Mouse (Mus musculus) testis, adult 2 months (tissue): ENCODE measurements around the gene Nyap1. TPM values are rescaled to one million over a fixed set of nuclear protein-coding genes. Genes with fewer than 3 reads are reported as not detected.

Experiments used
- H3K27ac ChIP-seq: fragments of 200-500 bp; 2 replicates; pipeline ENCODE4 v1.5.1; 2012; ENCODE audit warnings: low read depth, low read length; ENCODE audit not compliant: control insufficient read depth, insufficient read depth
- H3K27me3 ChIP-seq: fragments of 200-500 bp; 2 replicates; pipeline ENCODE4 v1.6.1; 2012; ENCODE audit warnings: mild to moderate bottlenecking, low read length, moderate library complexity; ENCODE audit not compliant: control insufficient read depth, insufficient read depth
- H3K36me3 ChIP-seq: fragments of 200-500 bp; 2 replicates; pipeline ENCODE4 v1.6.1; 2012; ENCODE audit warnings: mild to moderate bottlenecking, low read length; ENCODE audit not compliant: control insufficient read depth, insufficient read depth
- H3K4me1 ChIP-seq: fragments of 200-500 bp; 2 replicates; pipeline ENCODE4 v1.6.1; 2012; ENCODE audit warnings: low read length; ENCODE audit not compliant: control insufficient read depth, insufficient read depth
- H3K4me3 ChIP-seq: fragments of 200-500 bp; 2 replicates; pipeline ENCODE4 v1.5.1; 2012; ENCODE audit warnings: low read depth, mild to moderate bottlenecking, low read length, moderate library complexity, mixed read lengths; ENCODE audit not compliant: control insufficient read depth
- CTCF ChIP-seq: fragments of 200-500 bp; IDR thresholded peaks from 2 replicates; pipeline ENCODE4 v1.5.1; 2012; ENCODE audit warnings: low read depth, mild to moderate bottlenecking, inconsistent platforms, low read length, moderate library complexity; ENCODE audit not compliant: control insufficient read depth, insufficient read depth, insufficient replicate concordance
- POLR2A ChIP-seq: fragments of 200-500 bp; IDR thresholded peaks from 2 replicates; pipeline ENCODE4 v1.6.1; 2012; ENCODE audit warnings: low read depth, mild to moderate bottlenecking, inconsistent platforms, low read length, moderate library complexity; ENCODE audit not compliant: control insufficient read depth
- polyA plus RNA-seq: library from polyadenylated mRNA; depleted of rRNA; stranded (reverse); fragments of >200 nt; gene quantifications from 2 replicates; pipeline ENCODE4 v1.2.3, GENCODE M21; 2012

The Nyap1 gene
- polyA plus RNA-seq, 1 experiment, result 0.98 TPM

GRCm38 (mm10) chr5:137695930-137696329 is 45.5 kb downstream of the Nyap1 start:
- Histone ChIP-seq H3K4me3 (no peak overlapping the region), H3K27me3 (no peaks in the 10 kb centered on the region), H3K36me3 (no peaks in the 10 kb centered on the region), H3K4me1 (no peaks in the 10 kb centered on the region), H3K27ac (no peak overlapping the region)
- TF ChIP-seq CTCF (no peak), POLR2A (no peak)

GRCm38 (mm10) chr5:137694796-137695195 is 46.6 kb downstream of the Nyap1 start:
- H3K36me3 ChIP-seq, result no peaks in the 10 kb centered on the region
- no peaks in the 10 kb centered on the region for H3K27me3 ChIP-seq
- no peaks in the 10 kb centered on the region for H3K4me1 ChIP-seq
- H3K27ac ChIP-seq, result no peak overlapping the region
- TF ChIP-seq CTCF (no peak), POLR2A (no peak)
- H3K4me3 ChIP-seq, result no peak overlapping the region

GRCm38 (mm10) chr5:137691881-137692280 is 49.5 kb downstream of the Nyap1 start:
- TF ChIP-seq POLR2A (no peak), CTCF (no peak)
- no peak overlapping the region for H3K27ac ChIP-seq
- no peaks in the 10 kb centered on the region for H3K27me3 ChIP-seq
- H3K4me3 ChIP-seq, result no peak overlapping the region
- no peaks in the 10 kb centered on the region for H3K36me3 ChIP-seq
- H3K4me1 ChIP-seq, result no peaks in the 10 kb centered on the region

GRCm38 (mm10) chr5:137690531-137690930 is 50.9 kb downstream of the Nyap1 start:
- H3K4me1 ChIP-seq, result no peaks in the 10 kb centered on the region
- no peak overlapping the region for H3K4me3 ChIP-seq
- no peaks in the 10 kb centered on the region for H3K36me3 ChIP-seq
- TF ChIP-seq CTCF (no peak), POLR2A (no peak)
- H3K27me3 ChIP-seq, result no peaks in the 10 kb centered on the region
- H3K27ac ChIP-seq, result no peak overlapping the region

GRCm38 (mm10) chr5:137689974-137690373 is 51.4 kb downstream of the Nyap1 start:
- H3K27ac ChIP-seq, result no peak overlapping the region
- no peak for TF ChIP-seq CTCF
- TF ChIP-seq POLR2A, result no peak
- H3K27me3 ChIP-seq, result no peaks in the 10 kb centered on the region
- no peaks in the 10 kb centered on the region for H3K36me3 ChIP-seq
- H3K4me3 ChIP-seq, result no peak overlapping the region
- no peaks in the 10 kb centered on the region for H3K4me1 ChIP-seq

- TF ChIP-seq POLR2A (no peak), CTCF (no peak)
These were observed 55.1 kb downstream of the Nyap1 start for GRCm38 (mm10) chr5:137686127-137686790.

GRCm38 (mm10) chr5:137685653-137686052 is 55.8 kb downstream of the Nyap1 start:
- Histone ChIP-seq H3K27me3 (no peaks in the 10 kb centered on the region), H3K27ac (no peak overlapping the region), H3K4me1 (peaks cover 3% of the 10 kb centered on the region; the same call in 1 of the 2 replicates), H3K4me3 (no peak overlapping the region), H3K36me3 (no peaks in the 10 kb centered on the region)
- TF ChIP-seq CTCF (no peak), POLR2A (no peak)

More at GRCm38 (mm10) chr5:137686127-137686790, 55.1 kb downstream of the Nyap1 start:
- Histone ChIP-seq H3K27me3 (no peaks in the 10 kb centered on the region), H3K4me1 (peaks cover 3% of the 10 kb centered on the region; the same call in 1 of the 2 replicates), H3K4me3 (no peak overlapping the region), H3K27ac (no peak overlapping the region), H3K36me3 (no peaks in the 10 kb centered on the region)
